Mouse (Mus musculus) bone marrow, adult 2 months (tissue): ENCODE measurements around the gene Arhgef16. TPM values are rescaled to one million over a fixed set of nuclear protein-coding genes. Genes with fewer than 3 reads are reported as not detected.

Experiments used
- H3K27ac ChIP-seq: fragments of 200-500 bp; 2 replicates; pipeline ENCODE4 v1.5.1; 2012; ENCODE audit warnings: low read depth, mild to moderate bottlenecking, control low read depth, inconsistent platforms, low read length; ENCODE audit not compliant: control insufficient read depth, poor library complexity, insufficient read depth
- H3K4me1 ChIP-seq: fragments of 200-500 bp; 2 replicates; pipeline ENCODE4 v1.6.1; 2011; ENCODE audit warnings: low read length; ENCODE audit not compliant: control insufficient read depth, insufficient read depth
- H3K4me3 ChIP-seq: fragments of 200-500 bp; replicated peaks from 2 replicates; pipeline ENCODE3; 2011; ENCODE audit warnings: mild to moderate bottlenecking, low read depth, low read length, control low read depth; ENCODE audit not compliant: control insufficient read depth
- CTCF ChIP-seq: fragments of 200-500 bp; IDR thresholded peaks from 2 replicates; pipeline ENCODE4 v1.5.1; 2011; ENCODE audit warnings: low read length, control low read depth; ENCODE audit not compliant: control insufficient read depth, insufficient read depth
- POLR2A ChIP-seq: fragments of 200-500 bp; IDR thresholded peaks from 2 replicates; pipeline ENCODE4 v1.6.1; 2011; ENCODE audit warnings: low read depth, mild to moderate bottlenecking, control low read depth, low read length, borderline replicate concordance; ENCODE audit not compliant: control insufficient read depth
- WGBS: fragments of 180-500 bp; shearing (Covaris S2); methylation state at CpG from one replicate; pipeline ENCODE4 v1.1.7; 2018; 5-methylcytosine and 5-hydroxymethylcytosine counted together
- polyA plus RNA-seq: library from polyadenylated mRNA; stranded (reverse); fragments of >200 nt; gene quantifications from 2 replicates; pipeline ENCODE4 v1.2.4, GENCODE M21; 2011; ENCODE audit warnings: low replicate concordance; ENCODE audit not compliant: missing spikeins, insufficient read depth, insufficient read length

Arhgef16 gene
- polyA plus RNA-seq: 1.7 TPM in 1 of 2 replicates, not detected in the other

- H3K27ac ChIP-seq: no peak within 1 kb of the TSS
- WGBS: 10% methylated on average over 7 of the region's 7 CpGs
- H3K4me3 ChIP-seq: no peak within 1 kb of the TSS
- no peaks in the 10 kb centered on the region for H3K4me1 ChIP-seq
- TF ChIP-seq POLR2A (no peak), CTCF (peak; percentile 71)
These were observed at the start of gene Arhgef16 for GRCm38 (mm10) chr4:154301466-154301881. Gene Arhgef16, minus strand, starts transcription at chr4:154301676.

- H3K4me3 ChIP-seq: no peak overlapping the region
- no peak for TF ChIP-seq CTCF
- TF ChIP-seq POLR2A: no peak
- no peaks in the 10 kb centered on the region for H3K4me1 ChIP-seq
- no peak overlapping the region for H3K27ac ChIP-seq
- WGBS: 70% methylated on average over 11 of the region's 11 CpGs
These were observed 46.8 kb upstream of the Arhgef16 start for GRCm38 (mm10) chr4:154348197-154348786.

GRCm38 (mm10) chr4:154346731-154347522 is 45.5 kb upstream of the Arhgef16 start:
- Histone ChIP-seq H3K27ac (no peak overlapping the region), H3K4me3 (no peak overlapping the region), H3K4me1 (no peaks in the 10 kb centered on the region)
- WGBS: 88% methylated on average over 19 of the region's 19 CpGs
- no peak for TF ChIP-seq CTCF
- TF ChIP-seq POLR2A: no peak

- TF ChIP-seq POLR2A (no peak), CTCF (no peak)
- no peak overlapping the region for H3K4me3 ChIP-seq
- no peak overlapping the region for H3K27ac ChIP-seq
- WGBS: 79% methylated on average over 10 of the region's 10 CpGs
- H3K4me1 ChIP-seq: no peaks in the 10 kb centered on the region
These were observed 35.2 kb upstream of the Arhgef16 start for GRCm38 (mm10) chr4:154336650-154337049.

GRCm38 (mm10) chr4:154335761-154336160 is 34.3 kb upstream of the Arhgef16 start, which contains the start of gene B230104I21Rik:
Gene B230104I21Rik, plus strand, starts transcription at chr4:154336127.
- Histone ChIP-seq H3K4me1 (no peaks in the 10 kb centered on the region), H3K27ac (no peak within 1 kb of the TSS), H3K4me3 (peak within 1 kb of the TSS; percentile 31)
- TF ChIP-seq POLR2A (no peak), CTCF (no peak)
- 83% methylated on average over 12 of the region's 12 CpGs for WGBS

GRCm38 (mm10) chr4:154334699-154335402 is 33.4 kb upstream of the Arhgef16 start:
- TF ChIP-seq POLR2A: no peak
- Histone ChIP-seq H3K4me3 (peak overlapping the region; percentile 31), H3K4me1 (no peaks in the 10 kb centered on the region), H3K27ac (no peak overlapping the region)
- 76% methylated on average over 48 of the region's 48 CpGs for WGBS

- 69% methylated on average over 8 of the region's 8 CpGs for WGBS
- Histone ChIP-seq H3K4me3 (no peak overlapping the region), H3K4me1 (no peaks in the 10 kb centered on the region), H3K27ac (no peak overlapping the region)
- no peak for TF ChIP-seq POLR2A
- TF ChIP-seq CTCF: no peak
These were observed 31.8 kb upstream of the Arhgef16 start for GRCm38 (mm10) chr4:154333300-154333699.

- TF ChIP-seq CTCF (no peak), POLR2A (no peak)
- 85% methylated on average over 12 of the region's 12 CpGs for WGBS
- no peaks in the 10 kb centered on the region for H3K4me1 ChIP-seq
- no peak overlapping the region for H3K4me3 ChIP-seq
- H3K27ac ChIP-seq: no peak overlapping the region
These were observed 29.8 kb upstream of the Arhgef16 start for GRCm38 (mm10) chr4:154331271-154331670.
